Mouse (Mus musculus): ENCODE measurements around the gene Gnat1. TPM values are rescaled to one million over a fixed set of nuclear protein-coding genes. Genes with fewer than 3 reads are reported as not detected.
A peak's percentile ranks its signal among the peaks of the same experiment; 100 is the strongest.

Gene Gnat1
- total RNA-seq, 2 experiments from 2014 or later, result 0.71 to 1.1 TPM

DNA sequence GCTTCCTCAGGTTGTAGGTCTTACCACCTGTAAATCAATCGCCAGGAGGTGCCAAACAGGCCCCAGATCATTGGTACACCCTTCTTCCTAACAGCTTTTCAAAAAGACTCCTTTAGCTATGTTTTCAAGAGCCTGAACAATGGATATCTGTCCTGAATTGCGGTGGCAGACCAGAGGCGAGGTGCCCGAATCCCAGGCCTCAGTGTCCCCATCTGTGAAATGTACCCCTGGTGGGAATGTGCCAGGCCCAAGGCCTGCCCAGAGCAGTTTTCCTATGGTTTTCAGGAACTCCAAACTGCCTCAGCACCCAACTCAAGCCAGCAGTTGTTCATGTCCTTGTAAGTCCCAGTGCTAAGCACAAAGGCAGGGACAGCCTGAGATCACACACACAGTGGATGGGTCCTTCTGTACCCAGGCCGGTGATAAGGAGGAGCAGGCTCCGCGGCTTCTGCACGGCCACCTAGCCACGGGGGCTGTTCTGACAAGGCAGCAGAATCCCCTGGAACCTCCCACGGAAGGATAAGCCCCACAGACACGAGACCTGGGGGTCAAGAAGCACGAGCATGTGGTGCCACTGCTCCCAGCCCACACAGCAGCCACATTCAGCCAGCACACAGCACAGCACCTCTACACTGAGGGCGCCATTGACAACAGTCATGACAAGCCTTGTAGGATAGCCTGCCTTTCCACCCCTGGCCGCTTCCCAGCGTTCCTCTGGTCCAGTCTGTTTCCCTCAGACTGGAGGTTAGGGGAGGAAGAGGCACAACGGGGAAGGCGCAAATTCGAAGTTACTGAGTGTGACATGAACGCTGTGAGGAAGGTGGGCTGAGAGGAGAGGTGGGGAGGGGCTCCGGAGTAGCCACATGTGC is 51.9 kb downstream of the Gnat1 start:
- peak in 1 of 2 experiments; percentile 34 for DNase-seq (ENCODE audit: low spot score in 2 of 2)

DNA sequence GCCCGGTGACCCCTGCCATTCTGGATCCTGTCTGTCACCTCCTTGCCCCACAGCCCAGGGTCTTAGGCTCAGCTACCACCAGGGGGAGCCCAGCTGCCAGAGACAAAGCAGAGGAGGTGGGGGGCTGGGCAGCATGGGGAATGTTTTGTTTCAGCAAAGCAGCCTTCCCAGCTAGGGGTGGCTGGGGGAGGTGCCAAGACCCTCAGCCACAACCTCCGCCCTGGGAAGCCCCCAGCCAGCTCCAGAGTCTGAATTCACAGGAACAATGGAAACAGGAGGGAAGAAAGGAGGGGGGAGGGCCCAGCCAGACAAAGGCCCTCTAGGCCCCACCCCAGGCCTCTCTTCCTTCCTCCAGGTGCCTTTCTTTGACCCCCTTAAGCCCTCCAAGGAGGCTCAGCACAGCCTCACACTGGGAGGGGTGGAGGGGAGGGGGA is 52.7 kb downstream of the Gnat1 start:
- DNase-seq (ENCODE audit: low spot score in 2 of 2), result peak; percentile 88 to 93

DNA sequence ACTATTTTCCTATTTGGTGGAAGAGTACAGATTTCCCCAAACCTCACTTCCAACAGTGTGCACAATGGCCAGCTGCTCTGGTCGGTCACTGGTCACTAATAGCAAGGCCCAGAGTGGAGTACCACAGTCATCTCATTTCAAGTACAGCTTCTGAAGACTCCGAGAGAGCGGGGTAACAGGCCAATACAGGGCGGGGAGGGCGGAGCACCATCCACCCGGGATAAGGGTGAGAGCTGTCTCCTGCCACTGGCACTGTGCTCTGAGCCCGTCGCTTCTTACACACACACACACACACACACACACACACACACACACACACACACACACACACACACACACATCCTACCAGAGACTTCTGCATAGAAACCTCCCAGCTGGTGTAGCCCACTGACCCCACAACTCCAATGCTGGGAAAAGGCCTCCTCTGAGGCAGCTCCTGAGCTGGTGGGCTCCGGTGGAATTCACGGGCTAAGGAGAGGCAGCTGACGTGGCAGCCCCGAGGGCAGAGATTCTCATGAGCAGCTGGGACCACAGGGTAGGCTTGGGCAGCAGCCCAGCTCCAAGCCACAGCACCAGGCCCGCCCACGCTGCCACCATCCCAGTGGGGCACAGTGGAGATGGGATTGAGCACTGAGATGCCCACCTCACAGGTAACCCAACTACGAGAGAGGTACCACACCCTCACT is 53.2 kb downstream of the Gnat1 start:
- no peak for DNase-seq (ENCODE audit: low spot score in 2 of 2)

DNA sequence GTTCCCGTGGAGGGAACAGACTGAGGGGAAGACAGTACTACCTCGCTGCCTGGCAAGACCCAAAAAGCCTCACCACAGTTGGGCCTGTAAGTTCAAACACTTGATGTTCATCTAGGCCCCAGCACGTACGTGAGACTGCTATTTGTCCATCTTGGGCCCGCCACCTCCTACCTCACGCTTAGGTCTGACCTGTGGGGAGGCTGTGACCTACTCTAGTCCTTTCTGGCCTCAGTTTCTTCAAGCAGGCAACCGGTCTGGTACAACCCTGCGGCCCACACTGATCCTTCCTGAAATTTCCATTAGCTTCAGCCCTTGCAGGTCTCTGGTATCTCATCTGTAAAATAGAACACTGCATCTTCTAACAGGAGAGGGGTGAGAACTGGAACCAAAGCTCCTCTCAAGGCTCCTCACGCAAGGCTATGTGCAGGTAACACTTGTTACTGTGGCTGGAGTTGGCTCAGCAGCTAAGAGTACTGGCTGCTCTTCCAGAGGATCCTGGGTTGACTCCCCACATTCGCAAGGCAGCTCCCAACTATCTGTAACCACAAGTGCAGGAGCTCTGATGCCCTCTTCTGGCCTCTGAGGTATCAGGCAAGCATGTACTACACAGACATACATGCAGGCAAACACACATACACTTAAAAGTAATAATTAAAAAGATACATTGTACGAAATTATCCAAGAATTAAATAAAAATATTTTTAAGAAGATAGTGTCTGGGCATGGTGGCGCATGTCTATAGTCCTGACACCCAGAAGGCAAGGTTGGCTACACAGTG is 54.0 kb downstream of the Gnat1 start:
- DNase-seq (ENCODE audit: low spot score in 2 of 2), result peak in 1 of 2 experiments; percentile 35

DNA sequence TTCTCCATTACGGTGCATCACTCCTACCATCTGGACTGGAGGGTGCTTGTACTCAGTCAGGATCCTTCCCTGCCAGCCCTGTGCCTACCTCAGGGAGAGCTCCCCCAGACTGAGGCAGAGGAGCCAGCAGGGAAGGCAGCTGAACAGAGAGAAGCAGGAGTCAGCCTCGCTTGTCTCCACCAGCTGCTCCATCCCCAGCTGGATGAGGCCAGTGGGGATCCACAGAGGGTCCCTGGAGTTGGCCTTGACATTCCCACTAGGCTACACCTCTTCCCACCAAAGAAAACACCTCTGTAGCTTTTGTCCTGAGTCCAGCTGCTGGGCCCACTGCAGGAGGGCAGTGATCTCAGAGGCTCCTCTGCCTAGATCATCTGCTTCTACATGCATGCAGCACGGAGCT is 54.6 kb downstream of the Gnat1 start:
- no peak for DNase-seq (ENCODE audit: low spot score in 2 of 2)

DNA sequence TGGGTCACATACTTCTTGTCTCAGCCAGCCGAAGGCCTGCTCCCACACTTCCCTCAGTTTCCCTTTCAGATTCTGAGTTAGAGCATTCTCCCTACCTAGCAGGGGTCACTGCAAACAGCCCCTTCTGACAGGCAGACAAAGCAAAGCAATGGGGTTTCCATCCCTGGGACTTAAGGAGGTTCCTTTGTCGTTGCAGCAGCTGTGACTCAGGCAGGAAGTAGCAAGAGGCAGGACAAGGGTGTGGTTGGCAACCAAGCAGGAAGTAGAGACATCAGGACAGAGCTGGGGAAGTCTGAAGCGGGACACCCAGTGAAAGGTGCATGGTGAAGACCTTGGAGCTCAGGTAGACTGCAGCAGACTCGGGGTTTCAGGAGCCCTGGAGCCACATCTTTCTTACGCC is 55.0 kb downstream of the Gnat1 start:
- no peak for DNase-seq (ENCODE audit: low spot score in 2 of 2)

Other genes starting within 250 kb of the Gnat1 start
- gene Tmem115, start 145.8 kb downstream of the Gnat1 start, total RNA-seq (2021), result 10 to 100 TPM; 33.2 to 33.3 TPM
- 10 to 100 TPM; 17.7 to 19.5 TPM for gene Cyb561d2, start 137.5 kb downstream of the Gnat1 start, total RNA-seq (2021)
- gene Nprl2, start 137.5 kb downstream of the Gnat1 start, total RNA-seq (2021), result 10 to 100 TPM; 31.1 to 33.1 TPM
- gene Zmynd10, start 132.4 kb downstream of the Gnat1 start, total RNA-seq (2021), result 1 to 10 TPM; 3.4 to 4.1 TPM
- gene Rassf1, start 128.2 kb downstream of the Gnat1 start, total RNA-seq (2021), result 10 to 100 TPM; 18.3 to 18.6 TPM
- gene Tusc2, start 116.5 kb downstream of the Gnat1 start, total RNA-seq (2021), result 10 to 100 TPM; 58.3 to 66.6 TPM
- gene Hyal2, start 111.8 kb downstream of the Gnat1 start, total RNA-seq (2021), result 10 to 100 TPM; 19.8 to 21.0 TPM
- gene Hyal1, start 102.8 kb downstream of the Gnat1 start, total RNA-seq (2021), result 1 to 10 TPM; 3.7 to 4.2 TPM
- gene Naa80, start 100.8 kb downstream of the Gnat1 start, total RNA-seq (2021), result 10 to 100 TPM; 10.7 to 11.9 TPM
- 1 to 10 TPM; 1.2 to 1.7 TPM for gene Hyal3, start 98.9 kb downstream of the Gnat1 start, total RNA-seq (2021)
- gene Ifrd2, start 92.1 kb downstream of the Gnat1 start, total RNA-seq (2021), result 10 to 100 TPM; 13.2 to 14.1 TPM
- gene Sema3b, start 70.5 kb downstream of the Gnat1 start, total RNA-seq (2021), result 1 to 10 TPM; 3.5 to 3.7 TPM
- 100 to 1,000 TPM; 254 to 263 TPM for gene Gnai2, start 44.3 kb downstream of the Gnat1 start, total RNA-seq (2021)
- 100 to 1,000 TPM in 1 of 2 experiments, 10 to 100 TPM in 1; 96.5 to 109 TPM for gene Slc38a3, start 10.2 kb downstream of the Gnat1 start, total RNA-seq (2021)
- 1 to 10 TPM; 6.7 to 9.1 TPM for gene Sema3f, start 30.8 kb upstream of the Gnat1 start, total RNA-seq (2021)
- 100 to 1,000 TPM; 159 to 181 TPM for gene Rbm5, start 91.3 kb upstream of the Gnat1 start, total RNA-seq (2021)
- 10 to 100 TPM; 59.4 to 68.4 TPM for gene Rbm6, start 193.5 kb upstream of the Gnat1 start, total RNA-seq (2021)
- gene Mon1a, start 208.4 kb upstream of the Gnat1 start, total RNA-seq (2021), result 10 to 100 TPM; 15.4 TPM
- gene Mst1r, start 227.2 kb upstream of the Gnat1 start, total RNA-seq (2021), result 1 to 10 TPM; 4.2 to 7.2 TPM
- gene Actl11, start 248.8 kb upstream of the Gnat1 start, total RNA-seq (2021), result not detected